Mouse (Mus musculus) C2C12 (cell line): ENCODE measurements around the gene Btg1. TPM values are rescaled to one million over a fixed set of nuclear protein-coding genes. Genes with fewer than 3 reads are reported as not detected.

Experiments
- H3K27me3 ChIP-seq: one replicate; pipeline ENCODE4 v1.6.1; 2011; ENCODE audit not compliant: control insufficient read depth, insufficient read depth, insufficient read length
- H3K36me3 ChIP-seq: one replicate; pipeline ENCODE4 v1.6.1; 2011; ENCODE audit not compliant: control insufficient read depth, insufficient read depth
- H3K4me3 ChIP-seq: one replicate; pipeline ENCODE4 v1.5.1; 2011; ENCODE audit warnings: mild to moderate bottlenecking, control low read depth; ENCODE audit not compliant: poor library complexity, insufficient read depth, severe bottlenecking
- H3K79me2 ChIP-seq: one replicate; pipeline ENCODE4 v1.6.1; 2011; ENCODE audit not compliant: control insufficient read depth, insufficient read depth
- H3K79me3 ChIP-seq: one replicate; pipeline ENCODE4 v1.6.1; 2011; ENCODE audit warnings: low read depth, control low read depth
- H3ac ChIP-seq: one replicate; pipeline ENCODE3; 2011; ENCODE audit warnings: low read depth; ENCODE audit not compliant: control insufficient read depth, insufficient read length
- CEBPB ChIP-seq: IDR thresholded peaks from one replicate; pipeline ENCODE4 v1.6.1; 2011; ENCODE audit warnings: low read depth, mild to moderate bottlenecking, control low read depth, moderate library complexity
- CTCF ChIP-seq: IDR thresholded peaks from one replicate; pipeline ENCODE4 v1.5.1; 2011; ENCODE audit not compliant: control insufficient read depth, insufficient read depth, insufficient read length
- FOSL1 ChIP-seq: IDR thresholded peaks from one replicate; pipeline ENCODE4 v1.8.0; 2011; ENCODE audit warnings: mild to moderate bottlenecking, low read length; ENCODE audit not compliant: poor library complexity, insufficient read depth, severe bottlenecking
- MAX ChIP-seq: IDR thresholded peaks from one replicate; pipeline ENCODE4 v1.6.1; 2011; ENCODE audit warnings: mild to moderate bottlenecking, control low read depth
- MYOD1 ChIP-seq: IDR thresholded peaks from one replicate; pipeline ENCODE4 v1.6.1; 2011; ENCODE audit warnings: low read depth; ENCODE audit not compliant: control insufficient read depth, insufficient read length
- MYOG ChIP-seq: IDR thresholded peaks from one replicate; pipeline ENCODE4 v1.6.1; 2011; ENCODE audit not compliant: control insufficient read depth, insufficient read length; ENCODE audit errors: extremely low read depth
- USF1 ChIP-seq: IDR thresholded peaks from one replicate; pipeline ENCODE4 v1.6.1; 2011; ENCODE audit warnings: low read depth, mild to moderate bottlenecking, control low read depth, moderate library complexity
- polyA plus RNA-seq: library from polyadenylated mRNA; unstranded; fragments of >200 nt; fragmentation: generic; extraction: Trizol; gene quantifications from one replicate; pipeline ENCODE4 v1.2.1, GENCODE M21; 2012; ENCODE audit warnings: missing spikeins

Gene Btg1
- polyA plus RNA-seq, 1 experiment: 31.7 TPM

DNA sequence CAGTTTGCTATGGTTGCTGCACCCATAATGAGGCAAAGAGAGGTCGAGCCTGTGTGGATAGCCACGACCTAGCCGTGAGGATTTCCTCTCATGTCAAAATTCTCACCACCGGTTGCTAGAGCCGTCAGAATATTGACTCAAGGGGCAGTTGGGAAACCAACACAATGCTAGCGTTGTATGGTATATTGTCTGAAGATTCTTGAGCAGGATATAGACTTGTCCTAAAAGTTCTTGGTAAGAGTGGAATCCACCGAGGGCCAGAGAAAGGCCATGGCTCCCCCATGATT, 12.1 kb downstream of the Btg1 start:
- H3K79me3 ChIP-seq: peaks cover 59% of the 10 kb centered on the region
- peak overlapping the region; percentile 13 for H3ac ChIP-seq
- TF ChIP-seq MYOD1 (no peak), CTCF (no peak), MAX (no peak), USF1 (no peak), FOSL1 (no peak), CEBPB (no peak), MYOG (no peak)
- peaks cover 53% of the 10 kb centered on the region for H3K36me3 ChIP-seq
- peaks cover 91% of the 10 kb centered on the region for H3K79me2 ChIP-seq
- no peaks in the 10 kb centered on the region for H3K27me3 ChIP-seq
- H3K4me3 ChIP-seq: no peak overlapping the region

DNA sequence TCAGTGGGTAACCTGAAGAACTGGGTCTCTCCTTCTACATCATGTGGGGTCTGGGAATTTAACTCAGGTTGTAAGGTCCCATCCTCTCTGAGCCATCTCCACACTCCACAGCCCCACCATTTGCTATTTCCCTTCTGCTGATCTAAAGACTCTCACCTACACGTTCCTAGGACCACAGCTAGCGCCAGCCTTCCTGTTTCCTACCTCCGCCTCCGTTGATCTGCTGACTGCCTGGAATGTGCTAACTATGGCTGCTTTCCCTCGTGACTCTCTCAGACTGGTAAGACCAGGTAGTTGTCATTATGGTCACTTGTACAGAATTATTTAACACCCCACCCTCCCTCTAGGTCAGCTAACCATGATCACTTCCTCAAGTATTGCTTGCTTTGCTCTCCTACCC, 13.3 kb downstream of the Btg1 start:
- Histone ChIP-seq H3K36me3 (peaks cover 44% of the 10 kb centered on the region), H3K79me2 (peaks cover 88% of the 10 kb centered on the region), H3K4me3 (no peak overlapping the region), H3ac (no peak overlapping the region), H3K27me3 (no peaks in the 10 kb centered on the region), H3K79me3 (peaks cover 53% of the 10 kb centered on the region)
- no peak for TF ChIP-seq FOSL1
- TF ChIP-seq CTCF: no peak
- no peak for TF ChIP-seq MAX
- TF ChIP-seq MYOD1: no peak
- TF ChIP-seq CEBPB: no peak
- TF ChIP-seq USF1: no peak
- TF ChIP-seq MYOG: no peak

DNA sequence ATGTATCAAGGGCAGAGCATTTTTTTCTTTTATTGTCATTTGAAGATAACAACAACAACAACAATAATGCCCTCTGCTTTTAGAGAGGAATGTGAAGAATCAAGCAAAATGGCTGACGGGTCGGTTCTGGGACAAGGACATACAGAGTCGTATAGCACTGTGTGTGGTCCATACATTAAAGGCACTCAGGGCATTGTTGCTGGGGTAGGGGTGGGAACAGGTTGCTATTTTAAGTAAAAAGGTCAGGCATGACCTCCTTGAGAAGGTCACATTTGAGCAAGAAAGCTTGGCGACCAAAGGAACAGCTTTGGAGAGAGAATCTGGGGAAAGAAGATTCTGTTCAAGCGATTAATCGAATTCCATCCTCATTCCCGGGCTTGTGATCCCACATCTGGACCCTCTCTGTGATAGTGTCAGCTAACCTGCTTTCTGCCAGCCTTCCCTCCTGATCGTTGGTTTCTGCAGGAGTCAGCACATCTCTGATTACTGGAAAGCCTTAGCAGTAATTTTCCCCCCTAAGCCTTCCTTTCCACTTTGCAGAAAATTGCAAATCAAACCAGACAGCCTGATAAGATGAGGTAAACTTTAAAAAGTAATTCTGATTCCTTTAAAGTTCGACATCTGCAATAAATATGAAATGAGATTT, 14.4 kb downstream of the Btg1 start:
- Histone ChIP-seq H3ac (no peak overlapping the region), H3K27me3 (no peaks in the 10 kb centered on the region), H3K4me3 (no peak overlapping the region), H3K36me3 (peaks cover 38% of the 10 kb centered on the region), H3K79me3 (peaks cover 42% of the 10 kb centered on the region), H3K79me2 (peaks cover 83% of the 10 kb centered on the region)
- TF ChIP-seq FOSL1 (no peak), CTCF (no peak), MYOD1 (no peak), MYOG (no peak), MAX (no peak), CEBPB (no peak), USF1 (no peak)

DNA sequence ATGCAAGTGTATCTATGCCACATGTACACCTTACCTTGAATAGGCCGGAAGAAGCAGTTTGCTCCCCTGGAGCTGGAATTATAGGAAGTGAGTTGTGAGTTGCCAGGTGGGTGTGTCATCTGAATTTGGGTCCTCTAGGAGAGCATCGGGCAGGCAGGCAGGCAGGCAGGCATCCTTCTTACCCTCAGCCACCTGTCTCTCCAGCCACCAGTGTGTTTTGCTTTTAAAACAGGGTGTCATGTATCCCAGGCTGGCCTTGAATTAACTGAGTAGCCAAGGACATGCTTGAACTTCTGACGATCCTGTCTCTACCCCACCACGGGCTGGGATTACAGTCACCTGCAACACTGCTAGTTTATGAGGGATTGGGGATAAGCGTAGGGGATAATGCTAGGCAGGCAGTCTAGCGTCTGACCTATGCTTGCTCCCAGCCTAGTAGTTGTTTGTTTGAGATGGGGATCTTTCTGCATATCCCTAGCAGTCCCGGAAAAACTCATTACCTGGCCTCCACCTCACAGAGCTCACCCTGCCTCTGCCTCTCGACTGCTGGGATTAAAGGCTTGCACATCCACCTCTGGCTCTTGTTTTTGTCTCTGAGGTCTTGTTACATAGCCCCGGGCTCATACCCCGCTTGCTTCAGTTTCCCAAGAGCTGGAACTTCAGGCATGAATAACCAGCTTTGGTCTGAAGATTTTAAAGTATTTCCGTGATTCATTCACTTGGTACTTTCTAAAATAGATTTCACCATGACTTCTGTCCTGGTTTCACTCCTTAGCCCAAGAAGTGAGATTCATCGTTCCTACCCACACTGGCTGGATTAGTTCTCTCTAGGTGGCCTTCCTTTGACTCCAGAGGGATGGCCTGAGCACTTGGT, 15.7 kb downstream of the Btg1 start:
- H3K4me3 ChIP-seq: no peak overlapping the region
- peaks cover 29% of the 10 kb centered on the region for H3K79me3 ChIP-seq
- peaks cover 32% of the 10 kb centered on the region for H3K36me3 ChIP-seq
- peak; percentile 40 for TF ChIP-seq MYOD1
- no peak for TF ChIP-seq MAX
- no peak for TF ChIP-seq FOSL1
- H3ac ChIP-seq: peak overlapping the region; percentile 1
- peaks cover 73% of the 10 kb centered on the region for H3K79me2 ChIP-seq
- no peaks in the 10 kb centered on the region for H3K27me3 ChIP-seq

DNA sequence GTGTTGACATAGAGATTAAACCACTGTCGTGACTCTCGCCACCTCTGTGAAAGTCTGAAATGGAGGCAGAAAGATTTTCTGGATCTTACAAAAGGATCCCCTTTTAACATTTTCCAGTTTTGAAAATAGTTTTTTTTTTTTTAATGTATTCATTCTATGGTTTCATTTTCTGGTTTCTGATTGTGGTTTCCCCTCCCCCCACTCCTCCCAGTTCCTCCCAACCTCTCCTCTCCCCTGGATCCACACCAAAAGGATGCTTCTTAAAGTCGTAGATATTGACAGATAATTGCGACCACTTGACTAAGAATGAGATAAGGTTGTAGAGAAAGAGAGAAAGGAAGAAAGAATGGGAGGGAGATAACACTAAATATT, 16.3 kb downstream of the Btg1 start:
- H3ac ChIP-seq: peak overlapping the region; percentile 1
- H3K36me3 ChIP-seq: peaks cover 33% of the 10 kb centered on the region
- H3K79me2 ChIP-seq: peaks cover 68% of the 10 kb centered on the region
- H3K79me3 ChIP-seq: peaks cover 26% of the 10 kb centered on the region
- no peak overlapping the region for H3K4me3 ChIP-seq
- TF ChIP-seq MAX (no peak), MYOG (no peak), USF1 (no peak), CEBPB (no peak), FOSL1 (no peak), CTCF (no peak)
- H3K27me3 ChIP-seq: no peaks in the 10 kb centered on the region
